Comparison of ENCODE assay signal across 8 mouse cellular contexts in genomic region chr2:49450467-49450866, GRCm38 (mm10). TPM values are rescaled to one million over a fixed set of nuclear protein-coding genes. Genes with fewer than 3 reads are reported as not detected.
A peak's percentile ranks its signal among the peaks of the same experiment; 100 is the strongest.
DNase-seq lines count a peak whose midpoint lies in the region; ATAC-seq and TF ChIP-seq lines count a peak whose summit lies in the region.

No protein-coding gene starts in this region.

- no peaks in the 10 kb centered on the region for H3K27me3 ChIP-seq in kidney, postnatal 0 days (ENCODE audit: insufficient read depth, low read length)
- no peaks in the 10 kb centered on the region for H3K27me3 ChIP-seq in embryonic facial prominence, embryonic 10.5 days (replicated peaks; ENCODE audit: low read depth, poor library complexity, severe bottlenecking)
- H3K27me3 ChIP-seq in hindbrain, postnatal 0 days (ENCODE audit: insufficient read depth, low read length), result no peaks in the 10 kb centered on the region
- no peaks in the 10 kb centered on the region for H3K27me3 ChIP-seq in midbrain, postnatal 0 days (ENCODE audit: insufficient read depth, low read length)

- peak overlapping the region; percentile 91 for H3K4me2 ChIP-seq in kidney, postnatal 0 days (ENCODE audit: low read length)
- peak overlapping the region; percentile 89 for H3K4me2 ChIP-seq in hindbrain, postnatal 0 days (ENCODE audit: low read depth, low read length)
- peak overlapping the region; percentile 87 for H3K4me2 ChIP-seq in midbrain, postnatal 0 days (ENCODE audit: low read depth, low read length, poor library complexity, severe bottlenecking)

- no peak for TF ChIP-seq CTCF in kidney, postnatal 0 days (IDR thresholded peaks at IDR 0.05; ENCODE audit: low read depth)
- no peak for TF ChIP-seq CTCF in hindbrain, postnatal 0 days (IDR thresholded peaks at IDR 0.05; ENCODE audit: low read depth)
- no peak for TF ChIP-seq CTCF in midbrain, postnatal 0 days (IDR thresholded peaks at IDR 0.05)

- no peaks in the 10 kb centered on the region for H3K36me3 ChIP-seq in kidney, postnatal 0 days (ENCODE audit: insufficient read depth, low read length)
- H3K36me3 ChIP-seq in embryonic facial prominence, embryonic 10.5 days (replicated peaks), result no peaks in the 10 kb centered on the region
- H3K36me3 ChIP-seq in hindbrain, postnatal 0 days (ENCODE audit: insufficient read depth, low read length), result no peaks in the 10 kb centered on the region
- H3K36me3 ChIP-seq in midbrain, postnatal 0 days (ENCODE audit: insufficient read depth, low read length), result no peaks in the 10 kb centered on the region

- H3K4me1 ChIP-seq in kidney, postnatal 0 days (replicated peaks; ENCODE audit: insufficient read depth, low read length), result no peaks in the 10 kb centered on the region
- H3K4me1 ChIP-seq in embryonic facial prominence, embryonic 10.5 days, result peaks cover 35% of the 10 kb centered on the region
- no peaks in the 10 kb centered on the region for H3K4me1 ChIP-seq in hindbrain, postnatal 0 days (ENCODE audit: insufficient read depth, low read length)
- H3K4me1 ChIP-seq in midbrain, postnatal 0 days (ENCODE audit: insufficient read depth, low read length), result no peaks in the 10 kb centered on the region

- no peak for ATAC-seq in kidney, postnatal 0 days (replicated peaks; ENCODE audit: low FRiP score, low read depth)
- no peak for ATAC-seq in hindbrain, postnatal 0 days
- ATAC-seq in midbrain, postnatal 0 days (ENCODE audit: low FRiP score), result no peak

- 7% methylated on average over 4 of the region's 4 CpGs for WGBS in kidney, postnatal 0 days
- 11% methylated on average over 4 of the region's 4 CpGs for WGBS in embryonic facial prominence, embryonic 10.5 days
- WGBS in hindbrain, postnatal 0 days, result 9% methylated on average over 4 of the region's 4 CpGs
- WGBS in midbrain, postnatal 0 days, result 17% methylated on average over 4 of the region's 4 CpGs

- no peak for DNase-seq in kidney, postnatal 0 days (ENCODE audit: low spot score)
- no peak for DNase-seq in kidney, adult 8-10 months
- DNase-seq in embryonic facial prominence, embryonic 10.5 days (ENCODE audit: low spot score), result no peak
- DNase-seq in hindbrain, postnatal 0 days (ENCODE audit: low spot score), result no peak
- no peak for DNase-seq in midbrain, postnatal 0 days (ENCODE audit: low spot score)
- DNase-seq in frontal cortex, postnatal 25 days (ENCODE audit: low spot score in 2 of 2), result no peak
- DNase-seq in urinary bladder, postnatal 36 days (ENCODE audit: low spot score in 2 of 2), result no peak
- DNase-seq in urinary bladder, postnatal 10 days (ENCODE audit: low spot score), result no peak

- peak overlapping the region; percentile 99 for H3K27ac ChIP-seq in kidney, postnatal 0 days
- peak overlapping the region; percentile 100 for H3K27ac ChIP-seq in embryonic facial prominence, embryonic 10.5 days (replicated peaks)
- H3K27ac ChIP-seq in hindbrain, postnatal 0 days, result 0 out of 2 replicates have a peak overlapping the region, but pooled peaks have one; percentile 99
- H3K27ac ChIP-seq in midbrain, postnatal 0 days (ENCODE audit: low read depth, low read length), result no peak overlapping the region

- H3K4me3 ChIP-seq in kidney, postnatal 0 days (replicated peaks; ENCODE audit: low read depth, low read length), result peak overlapping the region; percentile 83
- H3K4me3 ChIP-seq in embryonic facial prominence, embryonic 10.5 days, result peak overlapping the region; percentile 98
- peak overlapping the region; percentile 90 for H3K4me3 ChIP-seq in hindbrain, postnatal 0 days (ENCODE audit: low read length)
- H3K4me3 ChIP-seq in midbrain, postnatal 0 days (ENCODE audit: low read depth, low read length), result peak overlapping the region; percentile 83

- no peaks in the 10 kb centered on the region for H3K9me3 ChIP-seq in kidney, postnatal 0 days (replicated peaks; ENCODE audit: low read length)
- H3K9me3 ChIP-seq in embryonic facial prominence, embryonic 10.5 days, result no peaks in the 10 kb centered on the region
- H3K9me3 ChIP-seq in hindbrain, postnatal 0 days (ENCODE audit: low read length), result no peaks in the 10 kb centered on the region
- no peaks in the 10 kb centered on the region for H3K9me3 ChIP-seq in midbrain, postnatal 0 days (ENCODE audit: low read length)

- H3K9ac ChIP-seq in kidney, postnatal 0 days (ENCODE audit: low read depth, low read length), result peak overlapping the region; percentile 98; the same call in 1 of the 2 replicates
- H3K9ac ChIP-seq in hindbrain, postnatal 0 days (replicated peaks; ENCODE audit: low read length), result no peak overlapping the region; the same call in 1 of the 2 replicates
- H3K9ac ChIP-seq in midbrain, postnatal 0 days (replicated peaks; ENCODE audit: low read length, poor library complexity, severe bottlenecking), result 0 out of 2 replicates have a peak overlapping the region, but pooled peaks have one; percentile 89

RNA-seq across cellular contexts. Expression of gene Epc2, which starts 0.8 kb away (rescaled TPM):
- polyA plus RNA-seq in kidney, postnatal 0 days (2015; fragmentation: Nextera tagmentation; extraction: Ambion mirVana), result 5.8 and 6.7 TPM in 2 replicates
- polyA plus RNA-seq in embryonic facial prominence, embryonic 10.5 days (2016; fragmentation: Nextera tagmentation; extraction: Ambion mirVana), result 7.3 and 8.0 TPM in 2 replicates
- 28.6 and 30.7 TPM in 2 replicates for total RNA-seq in hindbrain, postnatal 0 days (2014; rRNA removed)
- polyA plus RNA-seq in hindbrain, postnatal 0 days (2015; fragmentation: Nextera tagmentation; extraction: Ambion mirVana), result 7.4 and 7.8 TPM in 2 replicates
- 40.2 and 43.4 TPM in 2 replicates for total RNA-seq in midbrain, postnatal 0 days (2014; rRNA removed)
- 8.5 and 9.0 TPM in 2 replicates for polyA plus RNA-seq in midbrain, postnatal 0 days (2015; fragmentation: Nextera tagmentation; extraction: Ambion mirVana)
